ENCODE assay signal across 8 mouse cellular contexts in genomic region chr15:79933670-79934514, GRCm38 (mm10). TPM values are rescaled to one million over a fixed set of nuclear protein-coding genes. Genes with fewer than 3 reads are reported as not detected.
A peak's percentile ranks its signal among the peaks of the same experiment; 100 is the strongest.
DNase-seq lines count a peak whose midpoint lies in the region; ATAC-seq and TF ChIP-seq lines count a peak whose summit lies in the region.

No protein-coding gene starts in this region.

- 1% methylated on average over 22 of the region's 22 CpGs for WGBS in heart, embryonic 10.5 days
- 5% methylated on average over 22 of the region's 22 CpGs for WGBS in heart, embryonic 15.5 days
- 3% methylated on average over 22 of the region's 22 CpGs for WGBS in liver, postnatal 0 days (ENCODE audit: insufficient replicate concordance)

- no peak overlapping the region for H3K27ac ChIP-seq in heart, embryonic 10.5 days
- no peak overlapping the region for H3K27ac ChIP-seq in heart, embryonic 15.5 days
- no peak overlapping the region for H3K27ac ChIP-seq in liver, postnatal 0 days (ENCODE audit: low read depth)

- peak overlapping the region; percentile 97 for H3K4me2 ChIP-seq in heart, embryonic 15.5 days
- H3K4me2 ChIP-seq in liver, postnatal 0 days (ENCODE audit: low read depth, low read length), result peak overlapping the region; percentile 10; the same call in 1 of the 2 replicates

- no peaks in the 10 kb centered on the region for H3K36me3 ChIP-seq in heart, embryonic 10.5 days
- no peaks in the 10 kb centered on the region for H3K36me3 ChIP-seq in heart, embryonic 15.5 days
- H3K36me3 ChIP-seq in liver, postnatal 0 days (replicated peaks; ENCODE audit: insufficient read depth, low read length), result no peaks in the 10 kb centered on the region

- no peak overlapping the region for H3K9ac ChIP-seq in heart, embryonic 15.5 days
- H3K9ac ChIP-seq in liver, postnatal 0 days (replicated peaks), result no peak overlapping the region

- TF ChIP-seq CTCF in liver, postnatal 0 days (IDR thresholded peaks at IDR 0.05; ENCODE audit: low read depth), result no peak

- no peak for DNase-seq in heart, embryonic 10.5 days (ENCODE audit: low spot score)
- DNase-seq in heart, postnatal 4 days, result no peak
- DNase-seq in ES-CJ7 (ENCODE audit: low read depth, low spot score), result peak; percentile 94
- no peak for DNase-seq in liver, postnatal 0 days
- DNase-seq in cerebellum, adult 9-11 months, result no peak
- DNase-seq in adrenal gland, adult 8-10 months, result no peak

- no peaks in the 10 kb centered on the region for H3K9me3 ChIP-seq in heart, embryonic 10.5 days
- H3K9me3 ChIP-seq in heart, embryonic 15.5 days (replicated peaks), result no peaks in the 10 kb centered on the region
- no peaks in the 10 kb centered on the region for H3K9me3 ChIP-seq in liver, postnatal 0 days (ENCODE audit: low read length)

- ATAC-seq in heart, embryonic 15.5 days (replicated peaks; ENCODE audit: insufficient number of reproducible peaks, insufficient read depth, low FRiP score, low read depth), result no peak
- ATAC-seq in liver, postnatal 0 days, result no peak
- no peak for ATAC-seq in megakaryocyte progenitor cell, adult 5-6 weeks (replicated peaks; ENCODE audit: poor library complexity)

- peaks cover 69% of the 10 kb centered on the region for H3K27me3 ChIP-seq in heart, embryonic 10.5 days (ENCODE audit: insufficient read depth, poor library complexity, severe bottlenecking)
- peaks cover 58% of the 10 kb centered on the region for H3K27me3 ChIP-seq in heart, embryonic 15.5 days
- peaks cover 43% of the 10 kb centered on the region for H3K27me3 ChIP-seq in liver, postnatal 0 days (ENCODE audit: insufficient read depth, low read length)

- H3K4me3 ChIP-seq in heart, embryonic 10.5 days, result peak overlapping the region; percentile 22
- peak overlapping the region; percentile 76 for H3K4me3 ChIP-seq in heart, embryonic 15.5 days
- H3K4me3 ChIP-seq in liver, postnatal 0 days (ENCODE audit: low read depth, low read length), result no peak overlapping the region

- TF ChIP-seq EP300 in liver, postnatal 0 days (IDR thresholded peaks at IDR 0.05; ENCODE audit: low read depth), result no peak

- H3K4me1 ChIP-seq in heart, embryonic 10.5 days, result peaks cover 16% of the 10 kb centered on the region; the same call in 1 of the 2 replicates
- H3K4me1 ChIP-seq in heart, embryonic 15.5 days (replicated peaks), result peaks cover 21% of the 10 kb centered on the region
- H3K4me1 ChIP-seq in liver, postnatal 0 days (ENCODE audit: insufficient read depth), result peaks cover 20% of the 10 kb centered on the region

RNA-seq across cellular contexts. Expression of gene Cbx7, which starts 37.0 kb away (rescaled TPM):
- 0.82 and 1.0 TPM in 2 replicates for polyA plus RNA-seq in heart, embryonic 10.5 days (2016; fragmentation: Nextera tagmentation; extraction: Ambion mirVana)
- 1 to 10 TPM; 1.7 to 2.0 TPM for total RNA-seq in heart, postnatal 4 days (2021)
- polyA plus RNA-seq in heart, embryonic 15.5 days (2015; fragmentation: Nextera tagmentation; extraction: Ambion mirVana), result 0.63 and 1.9 TPM in 2 replicates
- polyA plus RNA-seq in liver, postnatal 0 days (2015; fragmentation: Nextera tagmentation; extraction: Ambion mirVana), result 1.0 and 1.2 TPM in 2 replicates
- total RNA-seq in megakaryocyte progenitor cell, adult 5-6 weeks (2015), result 3.3 TPM in 2 replicates
- total RNA-seq in megakaryocyte progenitor cell, adult 5-6 weeks (2017), result 1.7 and 2.1 TPM in 2 replicates
- total RNA-seq in adrenal gland, adult 8-10 months (2022), result 10 to 100 TPM; 27.5 to 51.1 (median 40.9) TPM

RNA-seq across cellular contexts. Expression of gene Apobec3, which starts 42.4 kb away (rescaled TPM):
- polyA plus RNA-seq in heart, embryonic 10.5 days (2016; fragmentation: Nextera tagmentation; extraction: Ambion mirVana), result 9.5 and 10.2 TPM in 2 replicates
- 10 to 100 TPM in 1 of 2 experiments, 1 to 10 TPM in 1; 8.7 to 10.1 TPM for total RNA-seq in heart, postnatal 4 days (2021)
- polyA plus RNA-seq in heart, embryonic 15.5 days (2015; fragmentation: Nextera tagmentation; extraction: Ambion mirVana), result 13.8 and 36.7 TPM in 2 replicates
- polyA plus RNA-seq in liver, postnatal 0 days (2015; fragmentation: Nextera tagmentation; extraction: Ambion mirVana), result 34.6 and 38.1 TPM in 2 replicates
- total RNA-seq in megakaryocyte progenitor cell, adult 5-6 weeks (2015), result 167 and 177 TPM in 2 replicates
- 159 and 166 TPM in 2 replicates for total RNA-seq in megakaryocyte progenitor cell, adult 5-6 weeks (2017)
- 10 to 100 TPM; 16.1 to 29.3 (median 22.9) TPM for total RNA-seq in adrenal gland, adult 8-10 months (2022)

Comparison
In these comparisons a context has a peak if more than half of its experiments do, and no peak if none do; other contexts are left out.
1. RNA of gene Cbx7, which starts 37.0 kb away (total RNA-seq): 27.5 to 51.1 TPM in adrenal gland, adult 8-10 months; 1.7 to 3.3 TPM in megakaryocyte progenitor cell, adult 5-6 weeks and 1.7 to 2.0 TPM in heart, postnatal 4 days; every median in the first group is over 4 times any median in the second.
2. RNA of gene Apobec3, which starts 42.4 kb away (total RNA-seq): 159 to 177 TPM in megakaryocyte progenitor cell, adult 5-6 weeks; 16.1 to 29.3 TPM in adrenal gland, adult 8-10 months and 8.7 to 10.1 TPM in heart, postnatal 4 days; every median in the first group is over 4 times any median in the second.